Mouse (Mus musculus): Measurements from ENCODE around the gene Trpm8. TPM values are rescaled to one million over a fixed set of nuclear protein-coding genes. Genes with fewer than 3 reads are reported as not detected.

The Trpm8 gene
- total and polyA plus RNA-seq, 3 experiments: not detected

DNA sequence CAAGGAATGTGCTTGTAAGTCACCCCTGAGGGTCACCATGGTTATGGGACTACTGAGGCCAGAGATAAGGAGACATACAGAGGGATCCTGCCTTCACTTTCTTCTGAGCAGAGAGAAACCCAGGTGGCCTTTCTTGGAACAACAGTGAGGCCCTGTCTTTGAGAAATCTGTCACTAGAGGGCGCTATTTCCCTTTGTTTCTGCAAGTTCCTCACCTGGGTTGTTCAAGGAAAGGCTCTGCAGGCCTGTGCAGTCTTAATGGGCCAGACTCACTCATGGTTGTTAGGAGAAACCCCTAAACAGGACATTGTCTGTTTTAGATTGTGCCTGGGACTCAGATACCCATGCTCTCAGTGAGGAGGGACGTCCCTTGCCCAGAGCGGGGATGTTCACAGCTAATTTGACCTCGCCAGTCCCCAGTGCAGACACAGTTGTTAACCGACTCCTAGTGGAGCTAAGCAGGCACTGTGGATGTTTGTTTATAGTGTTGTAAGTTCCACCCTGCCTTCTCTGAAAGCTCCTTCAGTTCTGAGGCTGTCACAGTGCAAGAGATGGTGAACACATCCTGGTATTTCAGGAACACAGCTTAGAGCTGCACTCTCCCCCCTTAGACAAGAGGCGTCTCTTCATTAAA lies 80.1 kb downstream of the Trpm8 start:
- DNase-seq: peak; percentile 20

DNA sequence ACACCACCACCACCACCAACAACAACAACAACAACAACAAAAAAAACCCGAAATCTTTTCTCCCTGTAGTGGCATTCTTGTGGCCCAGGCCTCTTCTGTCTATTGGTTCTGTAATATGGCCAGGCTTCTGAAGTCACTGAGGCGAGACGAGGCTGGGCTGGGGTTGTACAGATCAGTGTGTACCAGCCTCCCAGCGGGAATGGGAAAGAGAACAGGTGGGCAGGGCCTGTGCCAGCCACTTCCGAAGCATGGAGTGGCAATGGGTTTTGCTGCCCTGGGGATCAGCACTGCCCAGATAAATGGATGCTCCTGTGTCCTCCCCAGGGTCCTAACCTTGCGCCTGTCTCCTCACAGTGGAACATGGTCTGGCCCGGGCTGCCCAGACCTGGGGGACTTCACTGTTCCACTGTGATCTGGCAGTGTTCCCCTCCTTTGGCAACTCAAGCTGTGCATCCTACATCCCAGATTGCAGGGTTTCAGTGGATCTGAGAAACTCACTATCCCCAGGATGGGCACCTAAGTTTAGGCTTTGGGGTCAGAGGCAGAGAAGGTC lies 80.7 kb downstream of the Trpm8 start:
- no peak for DNase-seq

DNA sequence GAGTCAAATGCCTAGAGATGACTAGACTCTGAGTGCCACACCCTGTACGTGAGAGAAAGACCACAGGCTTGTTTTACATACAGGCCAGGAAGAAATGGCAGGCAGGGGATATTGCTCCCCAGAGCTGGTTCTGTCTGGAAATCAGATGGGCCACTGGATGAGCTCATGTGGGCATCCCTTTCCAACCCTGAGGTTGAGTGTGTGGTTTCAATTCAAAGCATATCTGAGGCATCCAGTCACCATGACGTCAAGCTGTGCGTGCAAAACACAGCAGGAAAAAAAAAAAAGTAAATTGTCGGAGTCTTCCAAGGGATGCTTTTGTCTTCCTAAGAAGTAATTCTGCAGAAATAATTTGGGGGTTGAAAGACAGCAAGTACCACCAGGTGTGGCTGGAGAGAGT lies 83.6 kb downstream of the Trpm8 start:
- DNase-seq: no peak

DNA sequence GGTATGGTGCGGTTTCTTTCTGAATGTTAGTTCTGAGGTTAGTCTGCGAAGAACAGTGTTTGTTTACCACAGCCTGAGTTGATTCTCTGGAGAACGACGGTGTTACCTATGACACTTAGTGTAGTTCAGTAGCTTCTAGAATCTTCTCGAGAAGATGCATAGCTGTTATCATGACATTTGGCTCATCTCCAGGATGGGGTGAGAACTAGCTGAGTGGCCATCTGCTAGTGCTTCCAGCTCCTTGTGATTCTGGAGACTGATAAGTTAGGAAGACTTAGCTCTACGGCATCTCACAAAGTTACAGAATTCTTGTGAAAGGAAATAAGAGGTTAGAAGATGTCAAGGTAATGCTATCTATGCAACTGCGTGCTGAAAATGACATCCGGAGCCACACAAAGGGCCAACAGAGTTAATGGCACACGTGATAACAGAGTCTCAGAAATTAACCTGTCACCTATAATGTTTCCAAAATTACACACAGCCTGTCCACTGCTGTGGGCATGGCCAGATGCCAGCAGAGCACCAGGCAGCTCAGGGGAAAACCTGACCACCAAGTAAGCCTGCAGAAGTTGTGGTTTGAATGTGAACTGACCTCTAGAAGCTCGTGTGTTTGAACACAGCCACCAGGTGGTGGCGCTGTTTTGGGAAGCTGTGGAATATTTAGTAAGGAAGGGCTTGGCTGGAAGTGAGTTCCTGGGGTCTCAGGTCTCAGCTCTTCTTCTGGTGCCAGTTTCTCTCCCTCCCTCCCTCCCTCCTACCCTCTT lies 89.6 kb downstream of the Trpm8 start:
- no peak for DNase-seq

DNA sequence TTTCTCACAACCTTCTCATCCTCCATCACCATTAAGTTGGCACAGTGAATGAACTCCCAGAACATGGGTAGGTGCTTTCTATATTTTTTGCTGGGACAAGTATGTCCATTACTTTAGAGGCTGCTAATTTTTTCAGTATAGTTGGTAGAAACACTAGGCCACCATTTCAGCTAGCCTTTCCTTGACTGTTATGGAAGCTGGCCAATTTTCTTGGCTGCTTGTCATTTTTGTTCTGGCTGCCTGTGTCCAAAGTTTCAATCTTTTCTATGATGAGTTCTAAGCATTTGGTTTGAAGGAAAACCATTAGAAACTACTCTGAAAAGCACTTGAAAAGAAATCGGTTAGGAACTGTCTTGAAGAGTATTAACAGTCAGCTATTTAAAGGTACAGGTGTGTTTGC lies 101.0 kb downstream of the Trpm8 start:
- DNase-seq: peak; percentile 5

DNA sequence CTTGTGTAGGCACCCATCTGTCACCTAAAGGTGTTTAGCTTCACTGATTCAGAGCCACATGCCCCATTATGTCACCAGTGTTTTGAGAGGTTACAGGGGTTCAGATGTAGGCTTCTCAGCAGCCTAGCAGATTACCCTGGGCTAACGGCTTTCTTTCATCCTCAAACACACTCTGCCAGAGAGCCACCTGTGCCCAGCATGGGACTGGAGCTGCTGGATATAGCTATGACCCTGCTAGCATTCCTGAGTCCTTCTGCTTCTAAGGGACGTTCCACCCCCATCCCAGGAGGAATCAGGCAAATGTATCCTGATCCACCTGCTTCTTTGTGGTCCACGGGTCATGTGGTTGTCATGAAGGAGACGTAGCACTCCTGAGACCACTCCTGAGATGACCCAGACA lies 114.2 kb downstream of the Trpm8 start:
- DNase-seq: no peak

DNA sequence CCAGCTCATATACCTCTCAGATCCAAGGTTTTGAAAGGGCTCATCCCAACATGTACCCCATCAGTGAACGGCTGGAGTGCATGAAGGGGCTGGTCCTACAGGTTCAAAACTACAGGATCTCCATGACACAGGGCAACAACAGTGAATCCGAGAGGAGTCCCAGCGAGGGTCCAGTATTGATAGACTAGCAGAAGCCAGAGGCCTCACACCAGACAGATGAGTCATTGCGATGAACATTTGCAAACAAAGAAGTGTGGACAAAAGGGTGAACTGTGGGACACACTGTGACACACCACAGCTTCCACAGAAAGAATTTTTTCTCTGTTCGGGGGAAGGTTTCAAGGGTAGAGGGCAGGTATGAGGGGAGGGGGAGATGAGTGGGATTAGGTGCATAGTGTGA lies 115.9 kb downstream of the Trpm8 start:
- DNase-seq: no peak

DNA sequence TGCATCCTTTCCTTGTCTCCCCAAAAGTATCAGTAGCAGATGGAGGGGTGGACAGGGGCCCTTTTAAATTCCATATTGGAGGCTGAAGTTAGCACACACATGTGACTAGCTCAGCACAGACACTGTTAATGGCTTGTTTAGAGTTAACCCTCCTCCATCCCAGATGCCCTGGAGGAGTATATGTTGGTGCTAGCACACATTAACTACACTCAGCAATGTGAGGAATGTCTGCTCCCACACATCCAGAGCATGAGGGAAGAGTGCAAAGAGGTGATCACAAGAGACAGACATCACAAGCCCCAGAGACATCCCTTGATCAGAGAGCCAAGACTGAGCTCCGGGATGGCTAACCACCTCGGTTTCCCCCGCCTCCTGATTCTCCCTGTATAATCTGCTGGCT lies 125.9 kb downstream of the Trpm8 start:
- no peak for DNase-seq

DNA sequence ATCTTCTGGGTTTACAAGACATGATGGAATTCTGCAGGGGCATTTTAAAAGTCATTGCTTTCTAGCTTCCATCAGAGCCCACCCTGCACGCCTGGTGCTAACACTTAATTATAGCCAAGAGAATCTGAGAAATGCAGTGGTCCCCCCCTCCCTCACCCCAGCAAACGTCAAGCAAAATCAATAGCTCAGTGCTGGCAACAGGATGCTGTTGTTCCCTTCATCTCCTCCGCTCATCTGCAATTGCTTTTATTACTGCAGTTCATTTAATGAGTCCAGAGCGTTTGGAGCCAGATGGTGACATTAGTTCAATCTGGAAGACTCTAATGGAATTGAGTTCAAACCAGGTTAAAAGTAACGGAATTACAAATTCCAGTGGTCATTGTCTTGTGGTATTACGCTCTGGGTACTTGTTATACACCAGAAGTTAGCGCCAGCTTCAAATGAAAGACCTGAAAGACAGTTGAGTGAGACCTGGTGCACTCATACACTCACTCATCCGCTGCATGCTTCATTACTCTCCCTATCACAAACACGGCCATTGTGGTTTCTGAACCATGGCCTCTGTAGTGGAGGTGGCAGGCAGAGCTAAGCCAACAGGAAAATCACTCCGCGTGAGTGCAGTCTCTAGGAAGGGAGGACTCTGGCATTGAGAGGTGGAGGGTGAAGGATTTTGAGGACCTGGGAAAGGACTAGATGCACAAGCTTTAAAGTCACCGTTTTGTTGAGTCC lies 128.8 kb downstream of the Trpm8 start:
- no peak for DNase-seq

DNA sequence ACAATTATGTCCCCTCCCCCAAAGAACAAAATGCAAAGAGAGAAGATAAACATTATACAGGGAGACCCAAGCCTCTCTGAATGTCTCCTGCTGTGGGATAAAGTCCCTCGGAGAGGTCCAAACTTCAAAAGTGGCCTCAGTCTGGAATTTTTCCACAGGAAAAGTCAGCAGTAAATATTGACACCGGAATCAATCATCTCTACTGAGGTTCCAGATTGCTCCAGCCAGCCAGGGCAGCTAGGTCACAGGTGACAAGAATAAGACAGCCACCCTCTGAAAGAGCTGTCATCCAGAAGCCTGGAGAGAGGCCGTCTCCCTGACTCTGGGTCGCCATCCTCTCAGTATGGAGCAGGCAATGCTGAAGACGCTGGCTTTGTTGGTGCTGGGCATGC lies 129.3 kb downstream of the Trpm8 start, which contains the start of gene Spp2:
TSS of gene Spp2 (plus strand) at position 155 of the 392 bp plus-strand sequence.
- no peak for DNase-seq

DNA sequence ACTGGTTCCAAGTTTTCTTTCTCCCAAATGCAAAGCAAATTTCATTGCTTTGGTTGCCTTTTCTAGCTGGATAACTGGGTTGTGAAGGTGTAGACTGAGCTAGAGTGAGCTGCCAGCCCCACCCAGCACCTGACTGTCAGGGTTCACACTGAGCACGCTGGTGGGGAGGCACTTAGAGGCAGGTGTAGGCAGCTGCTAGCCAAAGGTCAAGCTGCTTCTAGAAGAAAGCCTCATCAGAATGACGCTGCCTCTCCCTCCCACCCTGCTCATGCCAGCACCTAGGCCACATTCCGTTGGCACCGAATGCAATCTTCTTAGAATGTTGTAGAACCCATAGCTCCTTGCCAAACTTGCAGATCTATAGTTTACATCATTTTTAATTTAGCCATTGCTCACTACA lies 130.9 kb downstream of the Trpm8 start:
- DNase-seq: no peak

DNA sequence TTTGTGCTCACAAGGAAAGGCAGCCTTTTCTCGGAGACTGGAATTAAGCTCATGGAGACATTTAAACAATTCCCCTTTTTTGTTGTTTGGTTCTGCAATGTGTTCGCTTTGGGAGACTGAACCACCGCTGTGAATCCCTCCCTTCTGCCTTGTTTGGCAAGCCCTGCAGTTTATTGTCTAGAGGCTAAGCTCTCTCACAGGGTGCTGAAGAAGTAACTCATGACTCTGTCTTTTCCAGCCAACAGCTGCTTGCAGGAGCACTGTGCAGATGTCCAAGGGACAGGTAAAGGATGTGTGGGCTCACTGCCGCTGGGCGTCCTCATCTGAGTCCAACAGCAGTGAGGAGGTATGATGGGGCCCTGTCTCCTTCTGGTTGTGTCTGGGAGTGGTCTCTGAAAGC lies 134.6 kb downstream of the Trpm8 start:
- DNase-seq: no peak

DNA sequence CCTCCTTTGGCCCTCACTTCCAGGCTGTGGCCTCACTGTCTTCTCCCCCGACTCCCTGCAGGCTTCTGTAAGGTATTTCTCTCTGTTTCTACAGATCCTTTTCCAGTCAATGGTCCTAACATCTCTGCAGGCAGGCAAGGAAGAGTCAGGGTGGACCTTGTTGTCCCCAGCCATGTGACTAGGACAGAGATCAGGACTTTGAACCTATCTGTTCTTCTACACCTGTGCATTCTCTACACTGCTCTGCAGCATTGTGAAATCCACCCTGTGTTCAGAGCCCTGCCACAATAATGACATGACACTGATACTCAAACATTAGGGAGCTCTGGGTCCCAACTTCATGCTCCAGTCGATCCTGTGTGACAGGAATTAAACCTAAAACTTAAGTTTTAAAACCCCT lies 141.5 kb downstream of the Trpm8 start:
- no peak for DNase-seq

DNA sequence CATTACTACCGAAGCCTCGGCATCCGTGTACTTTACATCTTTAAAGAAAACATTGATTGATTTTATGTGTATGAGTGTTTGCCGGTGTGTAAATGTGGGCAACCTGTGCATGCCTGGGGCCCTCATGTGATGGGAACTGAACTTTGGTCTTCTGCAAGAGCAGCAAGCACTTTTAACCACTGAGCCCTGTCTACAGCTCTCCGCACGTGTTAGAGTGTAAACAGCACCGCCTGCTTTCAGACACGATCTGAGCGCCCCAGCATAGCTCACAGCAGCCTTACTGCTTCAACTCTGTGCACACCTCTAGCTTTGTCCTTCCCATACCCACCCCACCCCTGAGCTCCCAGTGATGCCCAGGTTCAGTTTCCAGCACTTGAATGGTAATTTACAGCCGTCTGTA lies 144.6 kb downstream of the Trpm8 start:
- DNase-seq: no peak

DNA sequence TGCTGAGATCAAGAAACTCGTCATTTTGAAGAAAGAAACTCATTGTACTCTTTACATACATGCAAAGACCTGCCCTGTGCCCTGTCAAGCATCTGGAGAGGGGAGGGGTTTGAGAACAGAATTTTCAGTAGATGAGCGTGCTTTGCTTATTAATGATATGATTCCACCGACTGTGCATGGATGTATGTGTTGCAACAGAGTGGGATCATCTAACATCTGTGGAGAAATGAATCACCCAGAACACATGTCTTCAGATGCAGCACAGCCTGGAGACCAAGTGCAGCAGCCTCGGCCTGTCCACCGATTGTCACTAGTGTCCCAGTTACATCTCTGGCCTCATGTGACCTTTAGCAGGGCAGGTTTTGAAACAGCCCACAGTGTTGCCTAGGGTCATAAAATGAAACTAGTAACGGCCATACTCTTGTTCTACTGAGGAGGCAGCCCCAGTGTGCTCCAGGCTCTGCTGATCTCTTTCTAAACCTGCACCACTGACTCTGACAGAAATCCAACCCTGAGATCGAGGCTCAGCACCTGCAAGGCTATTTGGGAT lies 145.5 kb downstream of the Trpm8 start:
- DNase-seq: no peak

DNA sequence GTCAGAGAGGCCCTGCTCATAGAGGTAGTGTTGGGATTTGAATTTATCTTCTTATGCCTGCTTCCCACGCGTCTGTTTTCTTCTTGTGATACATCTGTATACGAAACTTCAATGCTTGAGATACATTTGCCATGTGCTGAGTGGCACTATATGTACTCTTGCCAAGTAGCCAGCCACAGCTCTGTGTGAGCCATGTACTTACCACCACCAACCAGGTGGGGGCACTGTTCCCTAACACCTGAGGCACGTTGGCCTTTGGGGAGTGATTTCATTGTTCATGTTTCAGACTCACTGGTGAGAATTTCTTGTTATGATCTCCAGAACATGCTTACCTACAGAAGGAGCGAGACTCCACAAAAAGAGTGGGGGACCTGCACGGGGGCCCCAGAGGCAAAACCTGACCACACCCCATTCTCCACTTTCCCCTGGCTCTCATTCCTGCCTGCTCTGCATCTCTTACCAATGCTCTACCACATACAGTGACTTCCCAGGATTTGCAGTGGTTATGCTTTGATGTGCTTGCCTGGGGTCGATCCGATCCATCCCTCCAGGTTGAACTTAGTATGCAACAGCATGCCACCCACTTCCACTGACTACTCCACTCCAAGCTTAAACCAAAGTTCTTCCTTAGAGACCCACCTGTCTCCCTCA lies 147.3 kb downstream of the Trpm8 start:
- DNase-seq: peak; percentile 74

DNA sequence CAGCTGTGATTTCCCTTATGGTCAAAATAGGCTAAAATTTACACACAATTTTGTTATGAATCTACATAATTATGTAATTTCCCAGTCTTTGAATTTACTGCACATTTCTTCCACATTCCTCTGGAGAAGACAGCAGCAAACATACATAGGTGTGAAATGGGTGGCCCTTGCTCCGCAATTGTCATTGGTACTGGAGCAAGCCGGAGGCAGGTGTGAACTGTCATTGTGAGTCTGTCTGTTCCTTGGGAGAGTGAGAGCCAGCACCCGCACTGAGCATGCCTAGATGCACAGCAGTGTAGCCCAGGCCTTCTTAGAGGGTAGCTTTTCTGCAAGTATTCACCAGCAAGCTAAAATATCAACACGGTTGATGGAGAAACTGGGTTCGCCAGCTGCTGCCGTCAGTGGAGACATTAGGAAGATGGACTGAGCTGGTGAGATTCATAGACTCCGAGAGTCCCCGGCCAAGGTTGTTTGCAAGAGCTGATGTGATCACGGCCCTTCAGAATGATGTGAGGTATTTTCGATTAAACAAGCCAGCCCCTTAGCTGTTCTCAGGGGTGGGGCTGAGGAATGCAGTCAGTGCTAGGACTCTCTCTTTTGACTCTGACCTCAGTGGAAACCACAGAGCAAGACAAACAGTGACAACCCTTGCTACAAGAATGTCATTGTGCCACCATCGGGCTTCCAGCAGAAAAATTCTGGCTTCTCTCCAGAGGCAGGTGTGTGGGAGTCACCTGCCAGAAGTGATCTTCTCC lies 150.7 kb downstream of the Trpm8 start:
- DNase-seq: no peak

DNA sequence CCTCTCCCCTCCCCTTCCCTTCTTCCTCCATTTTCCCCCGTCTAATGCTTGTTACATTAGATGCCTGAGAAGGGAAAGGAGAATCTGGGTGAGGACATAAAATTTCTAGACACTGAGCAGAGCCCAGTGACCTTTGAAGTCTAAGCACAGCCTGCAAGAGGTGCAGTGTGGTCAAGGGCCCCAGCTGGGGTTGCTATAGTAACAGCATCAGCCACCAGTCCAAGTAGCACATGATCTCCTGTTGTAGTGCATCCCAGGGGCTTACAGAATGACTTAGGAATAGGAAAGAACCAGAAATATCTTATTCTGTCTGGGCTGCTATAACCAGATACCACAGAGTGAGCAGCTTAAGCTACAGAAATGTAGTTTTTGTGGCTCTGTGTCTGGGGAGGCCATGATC lies 152.0 kb downstream of the Trpm8 start:
- no peak for DNase-seq

DNA sequence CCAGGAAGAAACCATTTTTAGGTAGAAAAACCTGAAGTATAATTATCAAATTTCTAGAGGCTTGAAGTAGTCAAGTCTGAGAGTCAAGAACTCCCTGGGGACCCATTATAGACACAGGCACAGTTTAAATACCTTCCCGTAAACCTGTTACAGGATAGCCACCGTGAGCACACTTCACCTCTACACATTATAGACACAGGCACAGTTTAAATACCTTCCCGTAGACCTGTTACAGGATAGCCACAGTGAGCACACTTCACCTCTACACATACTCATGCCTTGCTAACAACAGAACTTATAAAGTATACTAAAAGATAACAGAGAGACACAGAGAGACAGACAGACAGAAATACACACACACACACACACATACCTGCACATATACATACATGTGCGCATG lies 153.8 kb downstream of the Trpm8 start:
- DNase-seq: no peak

DNA sequence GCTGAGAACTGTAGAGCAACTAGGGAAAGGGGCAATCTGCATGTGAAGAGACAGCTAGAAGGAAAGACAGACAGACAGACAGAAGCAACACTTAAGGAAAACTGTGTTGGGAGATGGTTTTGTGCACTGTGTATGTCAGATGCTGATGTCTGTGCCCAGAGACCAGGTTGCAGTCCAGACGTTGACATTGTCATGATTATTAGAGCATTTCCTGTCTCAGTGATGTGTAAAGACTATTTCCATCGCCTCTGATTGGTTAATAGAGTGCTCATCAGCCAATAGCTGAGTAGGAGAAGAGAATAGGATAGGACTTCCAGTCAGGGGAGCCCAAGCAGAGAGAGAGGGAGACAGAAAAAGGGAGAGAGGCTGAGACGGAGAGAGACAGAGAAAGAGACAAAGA lies 155.1 kb downstream of the Trpm8 start:
- DNase-seq: no peak

All from adrenal gland, adult 2 months (tissue).